Mouse (Mus musculus): Measurements from ENCODE around the gene Pkm.

DNA sequence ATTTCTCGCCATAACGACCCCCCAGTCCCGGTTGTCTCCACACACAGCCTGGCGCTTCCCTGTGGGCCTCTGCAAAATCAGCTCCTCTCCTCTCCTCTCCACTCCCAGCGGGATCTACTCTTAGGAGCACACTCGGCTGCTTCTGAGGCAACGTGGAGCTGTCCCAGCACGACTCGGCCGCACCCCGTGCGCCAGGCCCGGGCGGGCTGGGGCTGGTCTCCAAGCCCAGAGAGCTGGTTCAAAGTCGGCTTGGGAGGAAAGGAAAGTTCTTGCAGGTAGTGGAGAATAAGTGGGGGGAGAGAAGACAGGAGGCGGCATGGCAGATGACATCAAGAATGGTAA is 24.3 kb downstream of the Pkm start:
- TF ChIP-seq CTCF (IDR thresholded peaks at IDR 0.05; ENCODE audit: control insufficient read depth, insufficient read depth, insufficient replicate concordance, low read depth, low read length) (no peak), POLR2A (IDR thresholded peaks at IDR 0.05; ENCODE audit: control insufficient read depth, low read depth, low read length) (no peak)

All from testis, adult 2 months (tissue).